Mouse (Mus musculus) cerebellum, adult 2 months (tissue): ENCODE results near the gene Sigmar1. TPM values are rescaled to one million over a fixed set of nuclear protein-coding genes. Genes with fewer than 3 reads are reported as not detected.
A peak's percentile ranks its signal among the peaks of the same experiment; 100 is the strongest.
"Not testable (repeated sequence)": the region's sequence is repeated elsewhere in the genome, so short reads cannot be mapped to it uniquely, and the experiment has no call there.

ENCODE experiments used
- DNase-seq, 2 experiments: peaks; one replicate each; pipeline ENCODE4 v3.0.0; 2021
- H3K27ac ChIP-seq: fragments of 200-500 bp; 2 replicates; pipeline ENCODE4 v1.5.1; 2012; ENCODE audit warnings: low read length, control low read depth, inconsistent platforms; ENCODE audit not compliant: insufficient read depth
- H3K27me3 ChIP-seq: fragments of 200-500 bp; 2 replicates; pipeline ENCODE4 v1.6.1; 2012; ENCODE audit warnings: inconsistent platforms, mild to moderate bottlenecking, low read length, moderate library complexity; ENCODE audit not compliant: control insufficient read depth, insufficient read depth
- H3K4me1 ChIP-seq: fragments of 200-500 bp; 2 replicates; pipeline ENCODE4 v1.6.1; 2011; ENCODE audit warnings: low read length; ENCODE audit not compliant: control insufficient read depth, insufficient read depth
- H3K4me3 ChIP-seq: fragments of 200-500 bp; replicated peaks from 2 replicates; pipeline ENCODE3; 2011; ENCODE audit warnings: mild to moderate bottlenecking, low read depth, low read length, control low read depth; ENCODE audit not compliant: insufficient read depth
- CTCF ChIP-seq: fragments of 200-500 bp; IDR thresholded peaks from 2 replicates; pipeline ENCODE4 v1.5.1; 2011; ENCODE audit warnings: low read depth, mild to moderate bottlenecking, control low read depth, low read length, moderate library complexity, borderline replicate concordance; ENCODE audit not compliant: insufficient read depth
- WGBS: fragments of 180-500 bp; shearing (Covaris S2); methylation state at CpG from one replicate; pipeline ENCODE4 v1.1.7; 2018; 5-methylcytosine and 5-hydroxymethylcytosine counted together
- polyA plus RNA-seq: library from polyadenylated mRNA; depleted of rRNA; stranded (reverse); fragments of >200 nt; gene quantifications from 2 replicates; pipeline ENCODE4 v1.2.3, GENCODE M21; 2012; rRNA removed

The Sigmar1 gene
- polyA plus RNA-seq, 1 experiment: 71.1 TPM

DNA sequence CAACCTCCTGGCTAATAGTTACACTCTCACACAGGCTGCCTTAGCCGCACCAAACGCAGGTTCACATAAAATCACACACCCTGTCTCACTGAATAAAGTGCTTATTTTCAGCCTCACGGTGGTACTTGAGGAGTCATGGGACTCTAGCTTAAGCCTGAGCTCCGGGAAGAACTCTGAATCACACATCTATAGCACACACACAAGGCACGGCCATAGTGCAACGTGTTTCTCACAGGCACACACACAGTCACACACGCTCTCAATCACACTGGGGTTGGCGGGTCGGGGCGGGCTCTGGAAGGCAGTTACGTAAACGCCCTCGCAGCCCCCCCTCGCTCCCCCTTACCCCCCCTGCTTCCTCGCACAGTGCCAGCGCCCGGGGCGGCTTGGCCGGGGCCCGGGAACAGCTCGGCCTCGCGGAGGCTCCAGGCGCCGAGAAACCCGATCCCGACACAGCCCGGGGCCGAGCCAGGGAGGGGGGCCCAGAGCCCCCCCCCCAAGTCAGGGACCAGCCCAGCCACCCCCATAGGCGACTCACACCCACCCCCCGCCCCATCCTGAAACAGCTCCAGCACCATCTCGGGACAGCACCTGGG is 57.4 kb downstream of the Sigmar1 start:
- peak; percentile 69 to 75 for DNase-seq
- 4% methylated on average over 22 of the region's 32 CpGs for WGBS
- H3K4me1 ChIP-seq, H3K4me3 ChIP-seq, H3K27me3 ChIP-seq, H3K27ac ChIP-seq: not testable (repeated sequence)

DNA sequence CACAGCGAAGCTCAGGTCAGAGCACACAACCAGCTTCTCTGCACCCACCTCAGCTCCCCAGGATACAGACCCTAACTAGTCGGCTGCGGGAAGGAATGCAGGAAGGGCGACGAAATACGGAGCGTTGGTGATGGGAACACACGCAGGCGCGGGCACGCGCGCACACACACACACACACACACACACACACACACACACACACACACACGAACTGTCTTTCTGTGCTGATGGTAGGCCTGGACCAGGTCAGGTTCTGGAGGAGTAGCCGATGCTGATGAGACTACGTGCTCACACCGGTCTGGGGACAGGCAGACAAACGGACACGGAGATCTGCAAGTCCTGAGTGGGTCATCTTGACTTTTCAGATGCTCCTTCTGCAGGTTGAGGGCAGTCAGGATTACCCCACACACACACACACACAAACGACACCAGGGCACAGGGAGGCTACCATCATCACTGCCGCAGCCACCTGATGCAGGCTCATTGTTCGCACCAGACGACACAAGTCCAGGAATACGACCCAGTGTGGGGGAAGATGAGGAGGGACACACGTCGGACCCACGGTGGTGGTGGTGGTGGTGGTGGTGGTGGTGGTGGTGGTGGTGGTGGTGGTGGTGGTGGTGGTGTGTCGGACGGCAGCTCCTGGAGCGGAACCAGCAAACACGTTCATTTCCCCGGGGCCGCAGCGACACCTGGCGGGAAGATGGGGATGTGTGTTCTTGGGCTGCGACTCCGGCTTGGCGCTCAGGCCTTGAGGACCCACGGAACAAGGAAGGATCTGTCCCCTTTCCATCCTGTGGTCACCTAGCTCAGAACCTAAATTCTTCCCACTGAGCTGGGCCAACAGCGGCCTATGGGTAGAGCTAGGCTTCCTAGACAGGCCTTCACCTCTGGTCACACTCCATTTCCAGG is 58.8 kb downstream of the Sigmar1 start, which contains the start of gene Cntfr:
Cntfr (minus strand) TSS at position 160 of the 912 bp plus-strand sequence.
- DNase-seq: peak; percentile 85 to 93
- H3K4me1 ChIP-seq, H3K27ac ChIP-seq, H3K27me3 ChIP-seq, H3K4me3 ChIP-seq: not testable (repeated sequence)
- WGBS: 43% methylated on average over 39 of the region's 40 CpGs
- TF ChIP-seq CTCF: peak; percentile 67

DNA sequence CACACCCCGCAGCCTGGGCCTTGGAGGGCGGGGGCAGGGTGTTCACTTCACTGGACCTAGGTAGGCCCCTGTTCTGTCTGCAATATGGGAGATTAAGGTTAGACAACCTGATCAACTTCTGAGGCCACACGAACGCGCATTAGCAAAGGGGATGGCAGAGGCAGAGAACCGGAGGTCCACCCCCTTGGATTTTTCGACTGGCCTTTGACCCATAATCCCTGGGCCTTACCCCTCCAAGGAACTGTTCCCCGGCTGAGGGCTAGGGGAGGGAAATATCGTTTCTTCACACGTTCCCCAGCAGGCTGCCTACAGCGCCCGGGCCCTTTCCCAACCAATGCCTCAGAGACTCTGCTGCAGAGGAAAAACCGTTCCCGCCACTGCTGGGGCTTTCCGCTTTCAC is 59.5 kb downstream of the Sigmar1 start:
- 83% methylated on average over 13 of the region's 15 CpGs for WGBS
- not testable (repeated sequence) for H3K27ac ChIP-seq, H3K4me1 ChIP-seq, H3K27me3 ChIP-seq, H3K4me3 ChIP-seq, DNase-seq

DNA sequence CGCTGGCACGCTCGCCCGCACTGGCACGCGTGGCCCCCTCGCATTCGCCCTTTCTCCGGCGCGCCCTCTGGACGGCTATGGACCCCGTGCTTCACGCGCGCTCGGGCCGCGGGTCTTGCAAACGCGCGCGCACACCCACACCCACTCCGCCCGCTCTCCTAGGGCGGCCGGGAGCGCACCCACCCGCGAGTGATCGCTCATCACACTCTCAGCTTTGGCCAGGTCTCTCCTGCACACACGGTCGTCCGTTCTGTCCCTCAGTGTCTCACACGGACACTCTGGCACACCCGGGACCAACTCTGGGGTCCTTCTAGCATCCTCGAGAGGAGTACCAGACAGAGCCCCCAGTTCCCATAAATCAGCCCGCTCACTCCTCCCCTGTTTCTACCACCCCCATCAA is 60.2 kb downstream of the Sigmar1 start:
- not testable (repeated sequence) for H3K4me3 ChIP-seq, H3K4me1 ChIP-seq, H3K27ac ChIP-seq, DNase-seq, H3K27me3 ChIP-seq
- WGBS: 7% methylated on average over 16 of the region's 38 CpGs

DNA sequence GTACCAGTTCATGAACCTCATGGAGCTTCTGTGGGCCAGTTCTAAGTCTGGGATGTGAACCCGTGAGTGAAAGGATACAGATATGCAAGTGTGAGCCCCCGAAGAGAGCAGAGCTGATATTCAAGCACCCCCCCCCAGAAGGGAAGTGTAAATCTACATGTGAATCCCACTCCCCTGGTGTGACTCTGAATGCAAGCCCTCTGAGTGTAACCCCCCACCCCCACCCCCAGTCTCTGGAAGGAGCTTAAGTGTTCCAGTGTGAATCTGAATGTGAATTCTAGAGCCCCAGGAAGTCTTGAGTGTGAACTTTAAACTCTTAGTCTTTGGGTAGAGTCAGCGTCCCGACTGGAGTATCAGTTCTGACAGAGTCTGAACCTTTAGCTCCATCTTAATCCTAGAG is 62.4 kb downstream of the Sigmar1 start:
- H3K4me1 ChIP-seq, H3K4me3 ChIP-seq, H3K27me3 ChIP-seq, H3K27ac ChIP-seq, DNase-seq: not testable (repeated sequence)
- 24% methylated on average over 4 of the region's 4 CpGs for WGBS

DNA sequence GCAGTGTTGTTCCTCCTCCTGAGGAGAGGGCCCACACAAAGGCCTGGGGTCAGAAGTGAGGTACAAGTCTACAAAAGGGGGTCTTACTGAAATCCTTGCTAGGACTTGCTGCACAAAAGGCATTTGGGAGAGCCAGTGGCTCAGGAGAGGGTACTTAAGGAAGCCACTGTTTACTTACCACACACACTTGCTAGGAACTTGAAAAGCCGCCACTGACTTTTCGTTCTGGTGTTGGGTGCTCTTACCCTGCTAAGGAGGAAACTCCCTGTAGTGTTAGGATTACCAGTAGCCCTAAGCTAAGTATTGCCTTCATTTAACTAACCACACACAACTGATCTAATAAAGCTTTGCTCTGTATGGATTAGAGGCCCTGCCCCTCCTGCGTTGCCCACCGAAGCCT is 65.9 kb downstream of the Sigmar1 start:
- H3K4me1 ChIP-seq, H3K27me3 ChIP-seq, DNase-seq, H3K27ac ChIP-seq, H3K4me3 ChIP-seq: not testable (repeated sequence)
- no CpG with 5 or more reads among the region's 4 CpGs for WGBS

DNA sequence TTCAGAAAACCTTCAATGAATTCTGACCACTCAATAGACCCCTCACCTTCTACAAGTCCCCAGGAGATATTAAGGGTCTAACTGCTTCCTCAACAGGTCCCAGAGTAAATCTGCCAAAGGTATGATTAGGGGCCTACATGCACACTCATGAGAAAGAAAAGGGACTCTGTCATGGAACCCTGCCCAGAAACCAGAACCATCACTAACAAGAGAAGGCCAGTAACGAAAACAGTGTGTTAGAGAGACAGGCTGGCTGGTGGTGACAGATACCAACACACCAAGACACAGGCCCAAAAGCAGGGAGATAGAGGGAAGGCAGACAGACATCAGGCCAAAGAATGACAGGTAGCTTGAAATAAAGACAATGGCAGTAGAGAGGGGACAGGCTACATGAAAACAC is 67.4 kb downstream of the Sigmar1 start:
- not testable (repeated sequence) for H3K27ac ChIP-seq, H3K27me3 ChIP-seq, H3K4me3 ChIP-seq, H3K4me1 ChIP-seq, DNase-seq
- WGBS: 14% methylated on average over 1 of the region's 1 CpGs

Other genes with a start within 250 kb of the Sigmar1 start
- 4.3 and 6.4 TPM in 2 replicates for gene 1110017D15Rik, start 238.8 kb downstream of the Sigmar1 start, polyA plus RNA-seq
- gene Fam219a, start 186.6 kb downstream of the Sigmar1 start, polyA plus RNA-seq: 137 and 147 TPM in 2 replicates
- 8.1 and 9.3 TPM in 2 replicates for gene Dnaic1, start 186.4 kb downstream of the Sigmar1 start, polyA plus RNA-seq
- gene Enho, start 115.8 kb downstream of the Sigmar1 start, polyA plus RNA-seq: 168 and 174 TPM in 2 replicates
- gene Cntfr, start 59.1 kb downstream of the Sigmar1 start, polyA plus RNA-seq: 101 and 105 TPM in 2 replicates
- gene Il11ra1, start 56.2 kb downstream of the Sigmar1 start, polyA plus RNA-seq: 64.9 and 69.7 TPM in 2 replicates
- 43.3 and 44.7 TPM in 2 replicates for gene Rpp25l, start 42.6 kb downstream of the Sigmar1 start, polyA plus RNA-seq
- gene Dctn3, start 33.0 kb downstream of the Sigmar1 start, polyA plus RNA-seq: 162 and 167 TPM in 2 replicates
- 0.16 and 0.18 TPM in 2 replicates for gene Arid3c, start 25.0 kb downstream of the Sigmar1 start, polyA plus RNA-seq
- gene Galt, start 929 bp downstream of the Sigmar1 start, polyA plus RNA-seq: 196 and 206 TPM in 2 replicates
- 236 and 247 TPM in 2 replicates for gene Ccl27a, start 18.1 kb upstream of the Sigmar1 start, polyA plus RNA-seq
- gene Gm21541, start 147.5 kb upstream of the Sigmar1 start, polyA plus RNA-seq: not detected in 2 replicates
- gene Gm20878, start 185.4 kb upstream of the Sigmar1 start, polyA plus RNA-seq: 8.1 and 9.7 TPM in 2 replicates
- gene Fam205a4, start 209.9 kb upstream of the Sigmar1 start, polyA plus RNA-seq: 0.61 and 1.1 TPM in 2 replicates